Comparison of ENCODE assay signal across 8 mouse cellular contexts in the genomic region with DNA sequence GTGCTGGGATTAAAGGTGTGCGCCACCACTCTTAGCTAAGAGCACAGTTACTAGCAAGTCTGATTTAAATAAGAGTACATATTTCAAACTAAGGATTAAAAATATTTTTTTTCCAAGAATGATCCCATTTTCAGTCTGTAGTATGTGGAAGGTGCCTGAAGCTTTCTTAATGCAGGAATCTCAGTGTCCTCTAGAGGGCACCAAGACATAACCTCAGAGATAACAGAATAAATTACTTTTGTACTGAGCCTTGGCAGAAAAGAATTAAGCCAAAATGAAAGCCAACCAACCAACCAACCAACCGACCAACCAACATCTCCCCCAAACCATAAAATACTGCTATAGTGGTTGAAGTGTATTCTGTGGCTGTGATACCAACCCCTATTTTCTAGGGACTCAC. TPM values are rescaled to one million over a fixed set of nuclear protein-coding genes. Genes with fewer than 3 reads are reported as not detected.
DNase-seq lines count a peak whose midpoint lies in the region; ATAC-seq lines count a peak whose summit lies in the region.

No protein-coding gene starts in this region.

- intact Hi-C loops in heart, postnatal 36 days (cut with DNase I) = loop anchor here (1.0 to 5.0 kb wide), 4 partner anchors 71 to 349 kb away; partner anchors contain the start of gene Dglucy

- ATAC-seq in megakaryocyte progenitor cell, adult 5-6 weeks (replicated peaks; ENCODE audit: poor library complexity) = peak; percentile 85
- ATAC-seq in monocyte, adult 5-6 weeks (replicated peaks; ENCODE audit: insufficient number of reproducible peaks, low FRiP score, low TSS enrichment, poor library complexity, severe bottlenecking) = no peak

- peak; percentile 53 for DNase-seq in gastrocnemius, adult 18-20 months (ENCODE audit: low spot score)
- DNase-seq in gastrocnemius, adult 8-10 months (ENCODE audit: low spot score in 2 of 2) = no peak
- peak; percentile 22 for DNase-seq in ovary, postnatal 14 days (ENCODE audit: low spot score)
- DNase-seq in ovary, postnatal 10 days (ENCODE audit: low spot score) = no peak
- DNase-seq in cerebellum, adult 11-12 months = peak; percentile 17
- DNase-seq in heart, postnatal 36 days = peak; percentile 16 to 25

RNA-seq across cellular contexts. Expression of gene Ttc7b, which starts 57.7 kb away (rescaled TPM):
- 100 to 1,000 TPM; 141 to 168 TPM for total RNA-seq in gastrocnemius, adult 18-20 months (2021)
- total RNA-seq in gastrocnemius, adult 8-10 months (2022) = 100 to 1,000 TPM; 134 to 191 (median 150) TPM
- 10 to 100 TPM; 76.2 to 88.0 TPM for total RNA-seq in heart, postnatal 36 days (2021)
- total RNA-seq in megakaryocyte progenitor cell, adult 5-6 weeks (2015) = 24.3 and 28.8 TPM in 2 replicates
- total RNA-seq in megakaryocyte progenitor cell, adult 5-6 weeks (2017) = 13.3 and 16.5 TPM in 2 replicates
- total RNA-seq in monocyte, adult 5-6 weeks (2017) = 35.7 to 65.7 TPM (median 49.1 TPM) in 3 replicates

Comparison
In these comparisons a context has a peak if more than half of its experiments do, and no peak if none do; other contexts are left out.
1. DNase-seq: peak in gastrocnemius, adult 18-20 months (single experiment), ovary, postnatal 14 days (single experiment), cerebellum, adult 11-12 months (single experiment) and heart, postnatal 36 days (2 of 2); none in gastrocnemius, adult 8-10 months (0 of 2) and ovary, postnatal 10 days (single experiment).